Mouse (Mus musculus): Measurements from ENCODE around the gene Actrt2.

Actrt2 gene

GRCm38 (mm10) chr4:154683068-154683752 is 15.5 kb upstream of the Actrt2 start:
- DNase-seq (ENCODE audit: low spot score in 2 of 2), result no peak

- no peak for DNase-seq (ENCODE audit: low spot score in 2 of 2)
Observed at GRCm38 (mm10) chr4:154682311-154682710, 14.6 kb upstream of the Actrt2 start.

GRCm38 (mm10) chr4:154675441-154676000 is 7.9 kb upstream of the Actrt2 start:
- DNase-seq (ENCODE audit: low spot score in 2 of 2), result no peak

- no peak for DNase-seq (ENCODE audit: low spot score in 2 of 2)
Observed at GRCm38 (mm10) chr4:154674966-154675365, 7.3 kb upstream of the Actrt2 start.

GRCm38 (mm10) chr4:154674541-154674940 is 6.9 kb upstream of the Actrt2 start:
- DNase-seq (ENCODE audit: low spot score in 2 of 2), result peak; percentile 39 to 59

- DNase-seq (ENCODE audit: low spot score in 2 of 2), result no peak
Observed at GRCm38 (mm10) chr4:154673986-154674385, 6.3 kb upstream of the Actrt2 start.

GRCm38 (mm10) chr4:154672027-154672426 is 4.4 kb upstream of the Actrt2 start:
- DNase-seq (ENCODE audit: low spot score in 2 of 2), result no peak

GRCm38 (mm10) chr4:154671232-154671912 is 3.7 kb upstream of the Actrt2 start:
- DNase-seq (ENCODE audit: low spot score in 2 of 2), result no peak

- DNase-seq (ENCODE audit: low spot score in 2 of 2), result peak in 1 of 2 experiments; percentile 40
Observed at GRCm38 (mm10) chr4:154662681-154663215, 4.9 kb downstream of the Actrt2 start.

GRCm38 (mm10) chr4:154661256-154661655 is 6.4 kb downstream of the Actrt2 start:
- no peak for DNase-seq (ENCODE audit: low spot score in 2 of 2)

GRCm38 (mm10) chr4:154660025-154660424 is 7.6 kb downstream of the Actrt2 start:
- DNase-seq (ENCODE audit: low spot score in 2 of 2), result no peak

GRCm38 (mm10) chr4:154655134-154655910 is 12.3 kb downstream of the Actrt2 start:
- peak in 1 of 2 experiments; percentile 56 for DNase-seq (ENCODE audit: low spot score in 2 of 2)

GRCm38 (mm10) chr4:154652494-154652893 is 15.2 kb downstream of the Actrt2 start:
- no peak for DNase-seq (ENCODE audit: low spot score in 2 of 2)

GRCm38 (mm10) chr4:154649083-154649747 is 18.5 kb downstream of the Actrt2 start:
- peak in 1 of 2 experiments; percentile 61 for DNase-seq (ENCODE audit: low spot score in 2 of 2)

GRCm38 (mm10) chr4:154642496-154642895 is 25.2 kb downstream of the Actrt2 start:
- DNase-seq (ENCODE audit: low spot score in 2 of 2), result no peak

GRCm38 (mm10) chr4:154641296-154642110 is 26.2 kb downstream of the Actrt2 start:
- no peak for DNase-seq (ENCODE audit: low spot score in 2 of 2)

- no peak for DNase-seq (ENCODE audit: low spot score in 2 of 2)
Observed at GRCm38 (mm10) chr4:154640443-154641295, 27.0 kb downstream of the Actrt2 start.

- no peak for DNase-seq (ENCODE audit: low spot score in 2 of 2)
Observed at GRCm38 (mm10) chr4:154639591-154640442, 27.9 kb downstream of the Actrt2 start.

- no peak for DNase-seq (ENCODE audit: low spot score in 2 of 2)
Observed at GRCm38 (mm10) chr4:154639126-154639525, 28.5 kb downstream of the Actrt2 start.
